Comparison of ENCODE assay signal across 8 mouse cellular contexts in the genomic region with DNA sequence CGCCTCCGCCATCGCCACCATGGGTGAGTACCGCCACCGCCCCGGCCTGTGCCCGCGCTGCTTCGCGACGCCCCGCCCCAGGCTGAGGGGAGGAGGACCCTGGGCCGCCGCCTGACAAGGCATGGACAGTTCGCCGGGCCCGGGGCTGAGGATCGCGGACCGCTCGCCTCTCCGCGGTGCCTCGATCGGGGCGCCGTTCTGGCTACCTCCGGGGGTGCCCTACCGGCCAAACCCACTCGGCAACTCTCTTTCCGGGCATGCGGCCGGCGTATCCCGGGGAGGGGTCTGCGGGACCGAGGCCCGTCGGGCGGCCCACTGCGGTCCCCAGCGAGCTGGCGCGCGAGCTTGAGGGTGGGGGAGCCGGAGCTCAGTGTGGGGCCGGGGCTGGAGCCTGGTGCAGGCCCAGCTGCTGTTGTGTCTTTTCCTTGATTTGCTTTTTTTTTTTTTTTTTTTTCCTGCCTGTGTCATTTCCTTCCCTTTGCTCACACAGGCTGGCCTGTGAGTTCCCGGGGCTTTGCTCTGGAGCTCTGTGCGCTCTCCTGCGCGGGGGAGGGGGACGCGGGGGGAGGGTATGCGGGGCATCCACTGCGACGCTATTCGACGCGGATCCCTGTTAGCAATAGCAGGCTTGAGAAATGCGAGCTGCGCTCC. TPM values are rescaled to one million over a fixed set of nuclear protein-coding genes. Genes with fewer than 3 reads are reported as not detected.
DNase-seq lines count a peak whose midpoint lies in the region; ATAC-seq lines count a peak whose summit lies in the region.

No protein-coding gene starts in this region.

- no peaks in the 10 kb centered on the region for H3K36me3 ChIP-seq in hindbrain, embryonic 11.5 days (ENCODE audit: control insufficient read depth, insufficient read depth, low read length)

- DNase-seq in MN1 (ENCODE audit: low spot score): peak; percentile 82
- peak; percentile 64 for DNase-seq in cerebellum, adult 8-10 months
- peak; percentile 31 to 67 for DNase-seq in frontal cortex, adult 2 months (ENCODE audit: extremely low spot score in 1 of 2, low spot score in 1 of 2)
- peak; percentile 82 for DNase-seq in hindbrain, embryonic 11.5 days (ENCODE audit: low spot score)
- DNase-seq in layer of hippocampus, postnatal 14 days (ENCODE audit: low spot score in 2 of 2): peak; percentile 61 to 67
- peak; percentile 89 for DNase-seq in lung, postnatal 10 days
- peak; percentile 81 for DNase-seq in ovary, postnatal 36 days (ENCODE audit: low spot score)
- DNase-seq in thymus, postnatal 14 days: peak; percentile 81

- peak overlapping the region; percentile 77 for H3K9ac ChIP-seq in hindbrain, embryonic 11.5 days (ENCODE audit: low read depth, low read length)

- H3K9me3 ChIP-seq in hindbrain, embryonic 11.5 days (ENCODE audit: control insufficient read depth, low read length): no peaks in the 10 kb centered on the region

- H3K4me1 ChIP-seq in hindbrain, embryonic 11.5 days (replicated peaks; ENCODE audit: control insufficient read depth, insufficient read depth, low read length): no peaks in the 10 kb centered on the region; the same call in 1 of the 2 replicates

- peak overlapping the region; percentile 80 for H3K4me3 ChIP-seq in hindbrain, embryonic 11.5 days (ENCODE audit: low read depth, low read length)

- peak; percentile 73 for ATAC-seq in hindbrain, embryonic 11.5 days (ENCODE audit: low FRiP score)

- peak overlapping the region; percentile 46 for H3K4me2 ChIP-seq in hindbrain, embryonic 11.5 days (replicated peaks; ENCODE audit: low read depth, low read length)

- H3K27ac ChIP-seq in hindbrain, embryonic 11.5 days (ENCODE audit: low read depth, low read length): peak overlapping the region; percentile 95

- no peaks in the 10 kb centered on the region for H3K27me3 ChIP-seq in hindbrain, embryonic 11.5 days (ENCODE audit: control insufficient read depth, insufficient read depth, low read length)

- under 1% methylated on average over 49 of the region's 61 CpGs for WGBS in hindbrain, embryonic 11.5 days

RNA-seq across cellular contexts. Expression of gene Map3k3, which starts 0.6 kb away (rescaled TPM):
- polyA plus RNA-seq in frontal cortex, adult 2 months (2012; rRNA removed): 30.0 and 32.2 TPM in 2 replicates
- polyA plus RNA-seq in hindbrain, embryonic 11.5 days (2014; fragmentation: Nextera tagmentation; extraction: Ambion mirVana): 14.2 and 15.7 TPM in 2 replicates
- total RNA-seq in layer of hippocampus, postnatal 14 days (2021): 10 to 100 TPM; 25.5 to 29.3 TPM

RNA-seq across cellular contexts. Expression of gene Taco1, which starts 19.2 kb away (rescaled TPM):
- polyA plus RNA-seq in frontal cortex, adult 2 months (2012; rRNA removed): 13.2 and 14.6 TPM in 2 replicates
- 8.7 and 11.7 TPM in 2 replicates for polyA plus RNA-seq in hindbrain, embryonic 11.5 days (2014; fragmentation: Nextera tagmentation; extraction: Ambion mirVana)
- total RNA-seq in layer of hippocampus, postnatal 14 days (2021): 10 to 100 TPM; 17.3 to 18.1 TPM

RNA-seq across cellular contexts. Expression of gene Dcaf7, which starts 48.4 kb away (rescaled TPM):
- polyA plus RNA-seq in frontal cortex, adult 2 months (2012; rRNA removed): 127 and 132 TPM in 2 replicates
- 70.1 and 77.6 TPM in 2 replicates for polyA plus RNA-seq in hindbrain, embryonic 11.5 days (2014; fragmentation: Nextera tagmentation; extraction: Ambion mirVana)
- total RNA-seq in layer of hippocampus, postnatal 14 days (2021): 100 to 1,000 TPM; 159 to 180 TPM

Comparison
In these comparisons a context has a peak if more than half of its experiments do, and no peak if none do; other contexts are left out.
1. Peak in every context shown above with its lines: DNase-seq, ATAC-seq, H3K4me3 ChIP-seq and H3K27ac ChIP-seq.